Mouse (Mus musculus): ENCODE results near the gene Ptpn5.

GRCm38 (mm10) chr7:47144299-47144698, 10.8 kb upstream of the Ptpn5 start:
- TF ChIP-seq CTCF (IDR thresholded peaks at IDR 0.05; ENCODE audit: borderline replicate concordance, insufficient read depth, low read depth, low read length) (no peak), POLR2A (IDR thresholded peaks at IDR 0.05; ENCODE audit: borderline replicate concordance, insufficient read depth, low read length) (no peak)

Data from cerebellum, adult 2 months (tissue).